In the genomic region with DNA sequence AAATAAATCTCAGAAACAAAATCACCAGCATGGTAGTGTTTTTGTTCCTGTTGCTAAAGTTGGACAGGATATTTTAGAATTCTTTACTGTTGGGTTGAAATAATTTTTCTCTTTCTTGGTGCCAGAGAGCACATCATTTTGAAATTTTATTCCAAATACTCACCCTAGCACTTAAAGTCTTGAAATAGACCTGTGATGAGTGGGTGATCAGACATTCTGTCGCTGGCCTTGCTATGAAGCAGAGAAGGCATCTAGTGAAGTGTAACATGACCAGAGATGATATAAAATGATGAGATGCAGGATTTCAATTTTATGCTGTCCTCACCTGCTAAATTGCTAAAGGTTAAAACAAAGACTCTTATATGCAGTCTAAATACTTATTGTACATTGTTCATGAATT, we compare ENCODE assay signal across 19 mouse cellular contexts.
"Had no signal": no experiment of that assay in that cellular context is flagged by ENCODE, and none has a peak within 500 bp of the region (broad histone marks: within the 10 kb centered on the region; RNA-seq: fewer than 3 reads in every experiment).

No protein-coding gene starts in this region.

- H3K27ac ChIP-seq: limb, embryonic 10.5 days; limb, embryonic 13.5 days; liver, embryonic 13.5 days; stomach, embryonic 15.5 days had no signal

- DNase-seq: kidney, adult 18-20 months; kidney, adult 9 months; kidney, postnatal 14 days; kidney, postnatal 4 days; layer of hippocampus, adult 9-11 months; layer of hippocampus, postnatal 36 days; liver; liver, embryonic 13.5 days; lung, adult 2 months; lung, postnatal 14 days; lung, postnatal 4 days; midbrain, embryonic 14.5 days; right cerebral cortex, postnatal 25 days; spleen, adult 18-20 months; thymus, adult 18-20 months; thymus, postnatal 36 days had no signal

- H3K4me3 ChIP-seq: limb, embryonic 10.5 days; limb, embryonic 13.5 days; liver, embryonic 13.5 days; stomach, embryonic 15.5 days had no signal
